Mouse (Mus musculus): Measurements from ENCODE around the gene Dph2. TPM values are rescaled to one million over a fixed set of nuclear protein-coding genes. Genes with fewer than 3 reads are reported as not detected.

The Dph2 gene
- total and polyA plus RNA-seq, 3 experiments, result 25.2 to 27.2 TPM; not detected in 1

DNA sequence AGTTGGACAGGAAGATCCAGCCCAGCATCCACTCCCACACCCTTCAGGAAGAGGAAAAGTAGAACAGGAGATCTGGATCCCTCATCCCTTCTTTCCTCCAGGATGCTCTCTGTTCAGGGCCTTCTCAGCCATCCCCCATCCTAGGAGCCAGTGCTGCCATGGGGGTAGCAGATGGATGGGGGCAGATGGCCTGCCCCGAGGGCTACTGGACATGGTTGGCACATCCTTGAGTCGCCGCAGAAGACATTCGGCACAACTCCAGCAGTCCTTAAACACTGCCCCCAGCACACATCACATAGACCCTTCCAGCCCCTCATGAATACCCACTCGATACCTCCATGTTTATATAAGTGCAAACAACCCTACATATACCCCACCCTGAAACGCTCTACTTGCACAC lies 4.2 kb upstream of the Dph2 start:
- peaks cover 7% of the 10 kb centered on the region for H3K79me2 ChIP-seq (ENCODE audit: control insufficient read depth, insufficient read depth, low read length, poor library complexity)
- no peaks in the 10 kb centered on the region for H3K36me3 ChIP-seq (ENCODE audit: control insufficient read depth in 1 of 2, insufficient read depth in 2 of 2, low read length in 2 of 2)
- no peak overlapping the region for H3K4me3 ChIP-seq (ENCODE audit: control insufficient read depth in 1 of 2, insufficient read depth in 1 of 2, low read depth in 2 of 2, low read length in 2 of 2)
- no peak for DNase-seq (ENCODE audit: low read depth, low spot score)
- H3K9ac ChIP-seq (ENCODE audit: control insufficient read depth, low read depth, low read length, poor library complexity, severe bottlenecking), result no peak overlapping the region
- H3K27ac ChIP-seq (ENCODE audit: control insufficient read depth, low read depth, low read length), result no peak overlapping the region
- peaks cover 0 to 2% of the 10 kb centered on the region in 2 experiments; a peak in 2 of 4 replicates for H3K4me1 ChIP-seq (ENCODE audit: control insufficient read depth in 1 of 2, insufficient read depth in 2 of 2, low read length in 2 of 2)
- H3K27me3 ChIP-seq (ENCODE audit: control insufficient read depth in 1 of 2, insufficient read depth in 2 of 2, low read length in 2 of 2), result no peaks in the 10 kb centered on the region
- TF ChIP-seq MEF2A (IDR thresholded peaks at IDR 0.05; ENCODE audit: extremely low read depth, insufficient replicate concordance, low read depth, low read length, poor library complexity, severe bottlenecking), result no peak
- TF ChIP-seq TAL1 (IDR thresholded peaks at IDR 0.05; ENCODE audit: low read length), result no peak
- TF ChIP-seq MAFK (IDR thresholded peaks at IDR 0.05; ENCODE audit: borderline replicate concordance, low read depth, low read length), result no peak
- no peak for TF ChIP-seq ZC3H11A (IDR thresholded peaks at IDR 0.05; ENCODE audit: low read depth, low read length)
- no peak for TF ChIP-seq TCF12 (IDR thresholded peaks at IDR 0.05; ENCODE audit: low read depth, low read length)
- TF ChIP-seq ZNF384 (IDR thresholded peaks at IDR 0.05; ENCODE audit: low read depth, low read length), result no peak
- TF ChIP-seq SIN3A (IDR thresholded peaks at IDR 0.05; ENCODE audit: low read length), result no peak
- no peak for TF ChIP-seq GATA1 (IDR thresholded peaks at IDR 0.05; ENCODE audit: low read depth, low read length)
- H3K9me3 ChIP-seq (replicated peaks; ENCODE audit: insufficient read depth, low read length), result no peaks in the 10 kb centered on the region

DNA sequence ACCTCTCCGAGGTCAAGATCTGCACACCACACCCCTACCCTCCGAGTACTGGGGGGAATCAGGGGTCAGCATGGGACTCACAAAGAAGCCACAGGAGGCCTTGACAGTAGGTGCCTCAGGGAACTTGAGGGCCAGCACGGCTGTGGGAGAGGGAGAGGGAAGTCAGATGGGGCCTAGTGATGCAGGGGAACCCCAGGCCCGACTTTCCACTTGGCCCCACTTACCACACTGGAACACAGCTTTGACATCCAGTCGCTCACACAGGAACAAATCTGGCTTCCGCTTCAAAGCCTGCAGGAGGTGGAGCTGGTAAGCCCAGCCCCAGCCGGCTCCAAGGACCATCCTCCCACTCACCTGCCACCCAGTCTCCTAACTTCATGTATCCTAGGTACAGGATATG lies 3.5 kb upstream of the Dph2 start:
- DNase-seq (ENCODE audit: low read depth, low spot score), result no peak
- H3K27ac ChIP-seq (ENCODE audit: control insufficient read depth, low read depth, low read length), result no peak overlapping the region
- H3K4me1 ChIP-seq (ENCODE audit: control insufficient read depth in 1 of 2, insufficient read depth in 2 of 2, low read length in 2 of 2), result peaks cover 0 to 4% of the 10 kb centered on the region in 2 experiments; a peak in 2 of 4 replicates
- peaks cover 10% of the 10 kb centered on the region for H3K79me2 ChIP-seq (ENCODE audit: control insufficient read depth, insufficient read depth, low read length, poor library complexity)
- no peak overlapping the region for H3K9ac ChIP-seq (ENCODE audit: control insufficient read depth, low read depth, low read length, poor library complexity, severe bottlenecking)
- no peaks in the 10 kb centered on the region for H3K9me3 ChIP-seq (replicated peaks; ENCODE audit: insufficient read depth, low read length)
- no peaks in the 10 kb centered on the region for H3K27me3 ChIP-seq (ENCODE audit: control insufficient read depth in 1 of 2, insufficient read depth in 2 of 2, low read length in 2 of 2)
- no peak overlapping the region for H3K4me3 ChIP-seq (ENCODE audit: control insufficient read depth in 1 of 2, insufficient read depth in 1 of 2, low read depth in 2 of 2, low read length in 2 of 2)
- no peak for TF ChIP-seq SMC3 (IDR thresholded peaks at IDR 0.05; ENCODE audit: low read depth, low read length)
- TF ChIP-seq USF1 (IDR thresholded peaks at IDR 0.05; ENCODE audit: low read depth, low read length), result no peak
- no peak for TF ChIP-seq POLR2A (IDR thresholded peaks at IDR 0.05; ENCODE audit: control insufficient read depth in 1 of 2, insufficient read depth in 1 of 2, low read depth in 1 of 2, low read length in 2 of 2, poor library complexity in 1 of 2)
- H3K36me3 ChIP-seq (ENCODE audit: control insufficient read depth in 1 of 2, insufficient read depth in 2 of 2, low read length in 2 of 2), result no peaks in the 10 kb centered on the region

DNA sequence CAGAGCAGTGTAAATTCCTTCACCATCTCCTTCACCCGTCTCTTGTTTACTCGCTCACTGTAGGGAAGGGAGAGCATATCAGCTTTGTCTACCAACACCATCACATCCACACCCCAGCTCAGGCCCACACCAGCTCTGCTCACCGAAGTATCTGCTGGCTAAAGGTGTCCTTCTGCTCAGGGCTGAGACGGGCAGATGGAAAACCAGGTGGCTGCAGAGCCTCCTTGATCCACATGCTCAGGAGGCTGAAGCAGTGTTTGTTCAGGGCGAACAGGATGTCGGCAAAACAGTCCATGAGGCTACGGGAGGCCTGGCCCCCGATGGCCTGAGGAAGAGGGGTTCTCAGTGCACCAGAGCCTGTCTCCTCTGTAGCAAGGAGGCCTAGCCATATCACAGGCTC lies 2.8 kb upstream of the Dph2 start:
- H3K36me3 ChIP-seq (ENCODE audit: control insufficient read depth in 1 of 2, insufficient read depth in 2 of 2, low read length in 2 of 2), result no peaks in the 10 kb centered on the region
- DNase-seq (ENCODE audit: low read depth, low spot score), result no peak
- no peak overlapping the region for H3K9ac ChIP-seq (ENCODE audit: control insufficient read depth, low read depth, low read length, poor library complexity, severe bottlenecking)
- no peak overlapping the region for H3K4me3 ChIP-seq (ENCODE audit: control insufficient read depth in 1 of 2, insufficient read depth in 1 of 2, low read depth in 2 of 2, low read length in 2 of 2)
- no peak for TF ChIP-seq MAFK (IDR thresholded peaks at IDR 0.05; ENCODE audit: borderline replicate concordance, low read depth, low read length)
- no peak for TF ChIP-seq SIN3A (IDR thresholded peaks at IDR 0.05; ENCODE audit: low read length)
- no peak for TF ChIP-seq MEF2A (IDR thresholded peaks at IDR 0.05; ENCODE audit: extremely low read depth, insufficient replicate concordance, low read depth, low read length, poor library complexity, severe bottlenecking)
- no peak for TF ChIP-seq KAT2A (conservative IDR thresholded peaks at IDR 0.05; ENCODE audit: low read depth, low read length)
- TF ChIP-seq UBTF (IDR thresholded peaks at IDR 0.05; ENCODE audit: borderline replicate concordance, insufficient read depth, low read depth, low read length), result no peak
- TF ChIP-seq CTCF (IDR thresholded peaks at IDR 0.05 in 2 of 3, conservative IDR thresholded peaks at IDR 0.05 in 1 of 3; ENCODE audit: control insufficient read depth in 1 of 3, insufficient read depth in 1 of 3, low read depth in 2 of 3, low read length in 3 of 3, poor library complexity in 1 of 3, severe bottlenecking in 1 of 3), result no peak
- no peak for TF ChIP-seq CHD1 (IDR thresholded peaks at IDR 0.05; ENCODE audit: low read depth, low read length)
- no peak for TF ChIP-seq MXI1 (IDR thresholded peaks at IDR 0.05; ENCODE audit: low read depth, low read length)
- TF ChIP-seq USF1 (IDR thresholded peaks at IDR 0.05; ENCODE audit: low read depth, low read length), result no peak
- TF ChIP-seq RAD21 (IDR thresholded peaks at IDR 0.05; ENCODE audit: low read depth, low read length), result no peak
- TF ChIP-seq MAX (IDR thresholded peaks at IDR 0.05; ENCODE audit: low read length), result no peak
- H3K79me2 ChIP-seq (ENCODE audit: control insufficient read depth, insufficient read depth, low read length, poor library complexity), result peaks cover 10% of the 10 kb centered on the region
- H3K9me3 ChIP-seq (replicated peaks; ENCODE audit: insufficient read depth, low read length), result no peaks in the 10 kb centered on the region
- H3K27me3 ChIP-seq (ENCODE audit: control insufficient read depth in 1 of 2, insufficient read depth in 2 of 2, low read length in 2 of 2), result no peaks in the 10 kb centered on the region
- H3K4me1 ChIP-seq (ENCODE audit: control insufficient read depth in 1 of 2, insufficient read depth in 2 of 2, low read length in 2 of 2), result peaks cover 0 to 4% of the 10 kb centered on the region in 2 experiments; a peak in 2 of 4 replicates
- no peak overlapping the region for H3K27ac ChIP-seq (ENCODE audit: control insufficient read depth, low read depth, low read length)
